Mouse (Mus musculus): ENCODE data around the gene Gm10197. TPM values are rescaled to one million over a fixed set of nuclear protein-coding genes. Genes with fewer than 3 reads are reported as not detected.
"Not testable (repeated sequence)": the region's sequence is repeated elsewhere in the genome, so short reads cannot be mapped to it uniquely, and the experiment has no call there.

The Gm10197 gene
- total RNA-seq (2021), result not detected

DNA sequence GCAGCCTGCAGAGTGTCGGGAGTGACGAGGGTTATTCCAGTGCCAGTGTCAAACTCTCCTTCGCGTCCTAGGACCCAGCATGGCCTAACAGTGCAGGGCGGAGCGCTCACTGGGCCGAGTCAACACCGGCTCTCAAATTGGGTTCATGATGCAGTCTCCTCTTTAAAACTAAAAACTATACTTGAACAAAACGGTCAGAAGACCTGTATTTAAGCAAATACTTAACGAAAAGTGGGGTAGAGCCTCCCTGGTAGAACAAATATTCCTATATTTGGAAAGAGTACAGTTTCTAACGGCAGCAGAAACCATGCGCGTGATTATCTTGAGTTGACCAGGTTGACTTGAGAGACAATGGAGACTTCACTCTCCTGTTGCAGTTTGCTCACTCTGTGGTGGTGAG lies at the start of gene Gm10197:
Gene Gm10197 (minus strand): TSS at position 101 of the 400 bp plus-strand sequence.
- no peak for DNase-seq

DNA sequence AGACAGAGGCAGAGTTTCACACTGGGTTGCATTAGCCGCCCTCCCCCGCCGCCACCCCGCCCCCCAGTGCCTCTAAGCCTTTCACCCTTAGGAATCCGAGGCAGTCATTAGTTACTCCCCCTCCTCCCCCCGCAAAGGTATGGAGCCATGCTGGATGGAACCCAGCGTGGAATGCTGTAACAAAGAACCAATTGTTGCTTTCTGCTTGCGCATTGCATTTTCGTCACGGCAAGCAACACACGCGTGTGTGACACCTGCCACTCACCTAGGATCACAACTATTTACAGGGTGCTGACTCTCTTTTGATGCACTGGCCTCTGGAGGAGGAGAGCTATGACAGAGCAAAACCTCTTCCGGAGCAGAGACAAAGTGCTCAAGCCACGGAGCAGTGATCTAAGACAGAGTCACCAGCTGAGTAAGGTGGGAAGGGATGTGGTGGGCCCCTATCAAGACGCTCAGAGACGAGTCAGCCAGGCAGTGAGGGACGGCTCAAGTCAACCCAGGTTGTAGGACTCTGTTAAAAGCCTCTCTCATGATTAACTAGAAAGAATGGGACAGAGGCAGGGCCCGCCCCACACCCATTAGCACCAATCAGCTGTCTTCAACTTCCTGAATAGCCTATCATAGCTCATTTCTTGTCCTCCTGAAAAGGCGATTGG lies 49.5 kb upstream of the Gm10197 start:
- DNase-seq, result peak; percentile 80

DNA sequence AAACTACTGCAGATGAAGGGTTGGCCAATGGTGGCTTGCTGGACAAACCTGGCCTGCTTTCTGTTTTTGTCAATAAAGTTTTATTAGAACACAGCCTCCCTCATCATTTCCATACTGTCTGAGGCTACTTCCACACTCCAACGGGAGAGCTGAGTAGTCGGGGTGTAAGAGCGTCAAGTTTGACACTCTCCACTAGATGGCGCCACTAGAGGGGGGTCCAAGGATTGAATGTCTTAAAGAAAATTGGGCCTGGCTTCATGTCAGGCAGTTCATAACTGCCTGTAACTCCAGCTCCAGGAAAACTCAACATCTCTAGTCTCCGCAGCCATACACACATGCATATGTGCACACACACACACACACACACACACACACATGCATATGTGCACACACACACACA lies 48.3 kb upstream of the Gm10197 start:
- DNase-seq, result peak; percentile 84

DNA sequence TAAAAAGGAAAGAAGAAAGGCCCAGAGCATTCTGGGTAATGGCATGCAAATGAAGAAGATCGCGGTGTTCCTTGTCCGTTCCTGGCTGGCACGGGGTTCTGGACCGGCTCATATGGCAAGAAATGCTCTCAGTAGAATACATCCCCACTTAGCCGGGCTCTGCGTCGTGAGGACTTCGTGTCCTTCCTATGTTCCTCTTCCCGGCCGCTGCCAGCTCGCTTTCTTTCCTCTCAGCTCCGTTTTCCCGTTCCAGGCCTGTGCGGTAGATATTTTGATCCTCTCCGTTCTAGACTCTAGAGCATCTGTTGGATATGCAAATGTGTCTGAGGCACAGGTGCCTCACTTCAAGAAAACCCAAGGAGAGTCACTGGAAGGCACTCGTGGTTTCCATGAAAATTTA lies 43.6 kb upstream of the Gm10197 start:
- no peak for DNase-seq

DNA sequence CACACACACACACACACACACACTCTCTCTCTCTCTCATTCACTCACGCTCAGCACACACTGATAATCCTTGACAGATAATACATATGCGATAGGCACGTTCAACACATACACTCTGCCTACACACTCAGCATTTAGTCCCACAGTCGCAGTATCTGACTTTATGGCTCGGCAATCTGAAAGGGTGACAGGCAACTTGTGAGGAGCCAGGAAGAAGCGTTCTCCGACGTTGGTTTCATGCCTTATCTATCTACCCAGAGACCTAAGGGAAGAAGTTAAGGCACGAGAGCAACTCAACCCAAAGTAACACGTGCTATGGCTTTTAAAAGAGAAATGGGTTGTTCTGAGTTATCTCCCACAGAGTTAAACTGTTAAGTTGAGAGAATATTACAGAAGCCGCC lies 43.1 kb upstream of the Gm10197 start:
- no peak for DNase-seq

DNA sequence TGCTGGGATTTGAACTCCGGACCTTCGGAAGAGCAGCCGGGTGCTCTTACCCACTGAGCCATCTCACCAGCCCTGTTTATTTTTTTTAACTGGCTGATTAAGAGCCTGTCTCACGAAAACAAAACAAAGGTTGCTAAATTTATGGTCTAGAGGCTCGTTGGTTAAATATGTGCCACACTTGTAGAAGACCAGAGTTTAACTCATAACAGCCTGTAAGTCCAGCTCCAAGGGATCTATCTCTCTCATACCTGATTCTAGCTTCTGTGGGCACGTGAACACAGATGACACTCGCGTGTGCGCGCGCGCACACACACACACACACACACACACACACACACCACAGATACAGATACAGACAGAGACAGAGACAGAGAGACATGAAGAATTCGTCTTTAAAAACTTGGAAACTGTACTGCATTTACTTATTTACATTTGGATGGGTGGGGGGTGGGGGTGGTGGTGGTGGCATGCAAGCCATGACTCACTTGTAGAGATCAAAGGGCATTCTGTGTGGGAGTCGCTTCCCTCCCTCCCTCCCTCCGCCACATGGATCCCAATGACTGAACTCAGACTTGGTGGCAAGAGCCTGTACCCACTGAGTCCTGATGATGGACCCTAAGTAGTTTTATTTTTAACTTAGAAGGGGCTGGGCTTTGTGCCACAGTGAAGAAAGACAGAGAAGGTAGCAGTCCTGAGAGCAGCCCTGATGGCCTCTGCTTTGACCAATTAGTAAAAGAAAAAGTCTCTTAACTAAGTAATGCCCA lies 42.2 kb upstream of the Gm10197 start:
- DNase-seq, result no peak

DNA sequence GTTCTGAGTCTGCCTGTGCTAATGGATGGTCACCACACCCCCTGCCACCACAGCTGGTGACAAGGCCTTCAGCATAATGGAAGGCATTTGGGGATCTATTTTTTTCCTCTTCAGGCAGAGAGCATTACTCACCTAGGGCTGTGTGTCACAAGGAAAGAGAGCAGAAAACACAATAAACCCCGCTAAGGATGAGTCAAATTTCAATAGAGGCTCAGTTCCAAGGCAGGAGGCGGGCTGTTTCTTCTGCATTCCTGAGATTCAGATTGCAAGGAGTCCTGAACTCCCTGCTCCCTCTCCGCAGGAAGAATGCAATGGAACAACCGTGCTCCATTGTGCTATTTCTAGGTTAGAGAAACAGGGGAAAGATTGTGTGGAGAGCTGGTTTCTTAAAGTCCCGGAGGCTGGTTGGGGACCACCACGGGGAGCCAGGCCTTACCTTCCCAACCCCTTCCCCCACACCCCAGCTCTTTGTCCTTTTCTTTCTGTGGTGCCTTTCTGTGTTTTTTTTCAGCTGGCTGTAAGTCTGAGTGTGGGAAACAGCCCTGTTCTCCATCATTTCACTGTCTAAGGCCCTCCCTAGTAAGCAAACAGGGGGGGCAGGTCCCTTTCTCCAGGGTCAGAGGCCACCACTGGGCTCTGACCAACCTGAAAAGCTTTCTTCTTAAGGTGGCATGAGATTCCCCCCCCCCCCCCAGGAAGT lies 40.7 kb upstream of the Gm10197 start:
- no peak for DNase-seq

DNA sequence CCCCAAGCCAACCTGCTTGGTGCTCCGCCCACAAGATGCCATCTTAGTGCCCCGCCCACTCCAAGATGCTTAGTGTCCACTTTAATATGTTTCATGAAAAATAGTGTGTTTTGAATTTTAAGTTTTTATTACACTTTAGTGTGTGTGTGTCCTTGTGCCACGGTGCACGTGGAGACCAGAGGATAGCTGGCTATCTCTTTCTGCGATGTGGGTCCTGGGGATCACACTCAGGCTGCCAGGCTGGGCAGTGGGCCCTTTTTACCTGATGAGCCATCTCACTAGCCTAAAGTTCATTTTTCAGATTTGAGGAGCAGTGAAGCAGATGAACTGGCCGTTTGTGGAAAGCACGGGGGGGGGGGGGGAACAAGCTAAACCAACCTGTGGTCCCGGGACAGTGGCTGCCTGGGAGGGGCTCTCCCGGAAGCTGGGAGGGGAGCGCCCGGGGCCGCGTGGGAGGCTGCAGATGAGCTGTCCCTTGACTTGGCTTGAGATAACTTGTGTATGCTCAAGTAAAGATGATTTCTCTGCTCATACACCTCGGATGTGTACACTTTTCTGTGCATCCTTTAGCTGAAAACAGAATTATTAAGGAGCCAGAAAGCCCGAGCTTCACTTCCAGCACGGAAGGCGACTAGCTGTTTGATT lies 38.2 kb upstream of the Gm10197 start:
- no peak for DNase-seq

DNA sequence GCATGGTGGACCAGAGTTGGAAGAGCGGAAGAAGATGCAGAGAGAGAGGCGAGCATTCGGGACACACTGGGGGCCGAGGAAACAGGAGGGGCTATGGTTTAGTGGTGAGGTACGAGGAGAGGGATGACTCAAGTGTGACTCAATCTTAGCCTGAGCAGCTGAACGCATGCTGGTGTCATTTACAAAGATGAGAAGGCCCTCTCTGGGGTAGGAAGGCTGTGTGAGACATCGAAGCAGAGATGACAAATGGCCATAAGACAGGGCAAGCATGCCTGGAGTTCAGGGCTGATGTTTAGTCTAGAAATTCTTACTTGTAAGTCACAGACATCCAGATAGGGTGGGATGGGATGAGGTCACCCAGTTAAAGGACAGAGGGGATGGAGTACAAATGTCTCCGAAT lies 36.8 kb upstream of the Gm10197 start:
- no peak for DNase-seq

DNA sequence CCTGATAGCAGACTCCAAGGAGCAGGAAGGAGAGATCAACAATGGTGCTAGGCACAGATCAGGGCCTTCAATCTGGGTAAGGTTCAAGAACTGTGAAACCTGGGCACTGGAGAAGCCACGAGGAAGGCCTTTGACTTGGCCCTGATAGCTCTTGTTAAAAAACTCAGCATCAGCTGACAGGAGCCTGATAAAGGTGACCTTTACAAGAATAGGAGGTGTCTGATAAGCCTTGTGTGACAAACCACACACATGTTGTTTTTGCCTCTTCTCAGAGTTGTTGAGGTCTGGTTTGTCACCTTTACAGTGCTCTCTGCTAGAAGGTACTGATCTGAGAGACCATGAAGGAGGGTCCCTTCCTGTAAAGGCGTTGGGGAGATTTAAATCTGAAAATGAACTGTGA lies 35.8 kb upstream of the Gm10197 start:
- DNase-seq, result no peak

DNA sequence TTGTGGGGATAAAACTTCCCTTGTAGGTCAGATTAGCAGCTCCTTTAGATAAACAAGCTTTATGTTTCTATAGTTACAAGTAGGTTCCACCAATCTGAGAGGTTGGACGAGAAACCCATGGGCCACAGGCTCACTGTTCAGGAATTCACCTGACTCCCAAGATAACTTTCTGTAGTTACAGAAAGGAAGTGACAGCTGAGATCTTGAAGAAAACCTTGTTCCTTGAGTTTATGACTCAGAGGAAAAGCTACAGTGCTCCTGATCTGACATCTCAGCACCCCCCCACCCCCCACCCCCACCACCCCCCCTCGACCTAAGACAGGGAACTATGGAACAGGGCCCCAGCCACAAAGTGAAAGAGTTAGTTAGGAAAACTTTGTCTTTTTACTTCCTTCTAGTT lies 34.2 kb upstream of the Gm10197 start:
- DNase-seq, result no peak

DNA sequence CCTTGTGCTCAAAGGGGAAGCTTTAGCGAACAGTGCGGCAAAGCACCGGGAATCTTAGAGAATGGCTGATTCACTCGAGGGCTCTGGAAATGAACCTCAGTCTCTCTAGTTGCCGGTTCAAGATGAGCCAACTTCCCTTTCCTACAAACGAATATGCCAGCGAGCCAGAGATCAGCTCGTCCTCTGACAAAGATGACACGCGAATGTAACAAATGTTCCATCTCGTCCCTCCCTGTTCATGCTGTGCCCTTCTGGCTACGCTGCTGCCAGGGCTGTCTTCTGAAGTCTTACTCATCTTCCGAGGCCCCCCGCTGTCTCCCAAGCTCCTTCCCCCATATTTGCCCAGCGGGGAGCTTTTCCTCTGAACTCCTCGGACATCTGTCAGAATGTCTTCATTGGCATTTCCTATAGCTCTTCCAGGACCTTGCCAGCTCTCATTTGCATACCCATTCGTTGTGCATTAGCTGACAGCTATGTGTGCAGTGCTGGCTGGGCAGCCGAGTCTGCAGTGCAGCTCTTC lies 33.3 kb upstream of the Gm10197 start:
- no peak for DNase-seq

DNA sequence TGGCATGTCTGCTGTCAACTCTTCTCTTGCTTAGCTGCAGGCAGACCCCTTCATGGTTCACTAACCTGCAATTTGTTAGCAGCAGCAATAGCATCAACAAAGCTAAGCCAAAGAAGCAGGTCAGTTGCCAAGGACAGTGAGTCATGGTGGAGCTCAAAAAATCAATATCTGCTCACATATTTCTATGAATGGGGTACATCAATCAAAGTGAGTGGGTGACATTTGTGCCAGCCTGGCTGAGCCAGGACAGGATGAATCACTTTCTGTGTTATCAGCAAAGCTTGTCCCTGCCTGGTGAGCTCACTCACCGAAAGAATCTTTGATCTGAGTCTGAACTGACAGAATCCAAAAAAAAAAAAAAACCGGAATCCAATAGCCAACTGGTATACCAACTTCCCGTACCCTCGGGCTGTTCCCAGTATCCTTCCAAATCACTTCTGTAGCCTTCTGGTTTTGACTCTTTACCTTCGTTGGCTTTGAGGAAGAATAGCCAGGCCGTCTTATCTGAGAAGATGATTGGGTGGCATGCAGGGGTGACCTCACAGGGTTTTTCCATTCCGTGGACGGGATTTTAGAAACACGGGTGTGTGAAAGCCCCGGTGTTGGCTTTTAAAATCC lies 32.8 kb upstream of the Gm10197 start:
- no peak for DNase-seq

DNA sequence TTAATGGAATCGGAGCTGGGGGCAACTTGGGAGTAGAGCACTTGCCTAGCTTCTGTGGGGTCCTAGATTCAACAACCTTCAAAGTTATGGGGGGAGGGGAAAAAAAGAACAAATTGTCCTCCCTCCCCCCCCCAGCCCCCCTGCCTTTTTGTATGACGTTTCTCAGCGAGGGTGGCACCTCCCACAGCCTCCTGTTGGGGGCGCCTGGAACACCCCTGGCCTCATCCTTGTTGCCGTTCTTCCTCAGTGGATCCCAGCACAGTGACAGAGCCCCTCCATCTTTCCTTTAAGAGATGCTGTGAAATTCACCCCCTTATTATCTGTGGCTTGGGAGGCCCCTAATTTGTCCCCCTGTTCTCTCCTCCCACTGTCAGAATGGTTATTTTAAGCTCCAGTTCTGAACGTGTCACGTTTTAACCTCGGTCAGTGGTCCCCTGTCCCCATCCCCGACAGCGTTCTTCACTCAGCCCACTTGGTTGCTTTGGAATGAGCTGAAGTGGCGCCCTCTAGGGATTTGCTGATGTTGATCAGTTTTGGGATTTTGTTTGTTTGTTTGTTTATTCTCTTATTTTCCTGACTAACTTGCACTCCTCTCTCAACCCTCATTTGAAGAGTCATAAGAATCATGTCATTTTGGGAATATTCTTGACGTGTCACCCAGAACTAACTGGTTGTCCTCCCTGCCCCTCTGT lies 31.3 kb upstream of the Gm10197 start:
- DNase-seq, result no peak

DNA sequence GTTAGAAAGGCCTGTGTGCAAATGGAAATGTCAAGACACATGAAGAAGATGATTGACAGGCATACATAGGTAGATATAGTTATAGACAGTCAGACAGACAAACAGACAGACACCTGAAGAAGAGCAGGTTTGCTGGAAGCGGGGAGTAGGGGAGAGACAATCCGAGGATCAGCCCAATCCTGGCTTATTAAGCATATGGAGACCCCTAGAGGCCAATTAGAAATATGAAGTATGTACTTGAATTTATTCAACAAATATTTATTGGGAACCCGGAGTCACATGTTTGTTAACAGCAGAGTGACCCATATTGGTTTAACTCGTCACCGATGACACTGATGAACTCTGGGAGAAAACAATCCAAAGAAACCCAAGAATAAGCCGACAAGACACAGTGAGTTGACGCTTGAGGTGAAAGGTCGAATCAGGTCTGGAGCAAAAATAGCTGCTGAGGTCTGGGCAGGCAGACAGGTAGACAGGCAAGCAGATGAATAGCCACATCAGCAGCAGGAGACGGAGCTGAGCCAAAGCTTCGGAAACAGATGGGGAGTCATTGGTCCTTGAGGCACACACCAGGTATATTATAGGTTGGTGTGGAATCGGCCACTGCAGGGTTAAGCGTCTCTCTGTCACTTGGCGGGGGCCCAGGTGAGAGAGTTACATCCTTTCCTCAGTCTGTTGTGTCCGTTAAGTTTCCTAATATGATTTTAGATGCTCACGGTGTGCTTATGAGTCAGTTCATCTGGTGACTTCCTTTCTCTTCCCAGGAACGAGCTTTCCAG lies 29.0 kb upstream of the Gm10197 start:
- DNase-seq, result no peak

DNA sequence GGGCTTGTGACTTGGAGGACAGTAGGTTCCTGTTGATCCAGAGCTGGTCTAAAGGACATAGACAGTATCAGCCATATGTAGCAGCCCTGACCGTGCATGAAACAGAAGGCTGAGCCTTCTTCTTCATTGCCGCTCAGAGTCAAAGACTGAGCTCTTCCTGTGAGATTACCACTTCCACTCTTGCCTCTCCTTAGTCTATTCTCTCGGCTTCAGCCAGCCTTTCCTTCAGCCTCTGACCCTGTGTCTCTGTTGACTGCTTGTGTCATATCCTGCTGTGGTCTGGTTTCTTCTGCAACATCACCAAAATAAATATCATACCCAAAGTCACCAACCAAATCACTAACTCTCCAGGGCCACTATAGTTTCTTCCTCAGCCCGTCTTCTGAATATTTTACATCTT lies 27.6 kb upstream of the Gm10197 start:
- DNase-seq, result no peak

DNA sequence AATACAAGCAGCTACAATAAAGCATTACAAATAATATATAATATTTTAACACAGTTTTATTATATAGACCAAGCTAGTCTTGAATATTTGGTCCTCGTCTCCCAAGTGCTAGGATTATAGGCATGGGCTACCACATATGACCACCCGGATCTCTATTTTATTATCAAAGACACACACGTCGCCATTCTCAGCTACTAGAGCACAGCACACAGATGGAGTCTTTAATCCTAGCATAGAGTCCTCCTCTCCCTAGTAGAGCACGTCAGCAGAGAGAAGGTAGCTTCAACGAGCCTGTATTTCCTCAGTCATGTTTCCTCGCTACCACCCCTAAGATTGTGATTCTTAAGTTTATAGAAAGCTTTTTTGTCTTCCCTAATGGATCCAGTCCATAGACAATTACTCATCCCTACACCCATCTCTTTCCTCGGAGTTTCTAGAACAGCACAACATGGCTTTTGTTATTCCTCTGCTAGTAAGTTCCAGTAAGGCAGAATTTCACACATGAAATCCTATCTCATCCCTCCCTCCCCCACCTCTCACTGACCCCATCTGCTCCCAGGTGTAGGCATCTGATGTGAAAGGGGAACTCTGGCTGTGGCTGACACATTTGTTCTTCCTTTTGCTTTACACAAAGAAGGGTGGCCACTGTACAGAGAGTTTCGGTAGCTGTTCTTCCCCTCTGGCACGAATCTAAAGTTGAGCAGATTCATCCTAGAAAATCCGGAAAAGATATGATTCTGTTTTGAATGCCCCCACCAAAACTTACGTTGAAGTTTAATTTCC lies 26.1 kb upstream of the Gm10197 start:
- DNase-seq, result no peak

DNA sequence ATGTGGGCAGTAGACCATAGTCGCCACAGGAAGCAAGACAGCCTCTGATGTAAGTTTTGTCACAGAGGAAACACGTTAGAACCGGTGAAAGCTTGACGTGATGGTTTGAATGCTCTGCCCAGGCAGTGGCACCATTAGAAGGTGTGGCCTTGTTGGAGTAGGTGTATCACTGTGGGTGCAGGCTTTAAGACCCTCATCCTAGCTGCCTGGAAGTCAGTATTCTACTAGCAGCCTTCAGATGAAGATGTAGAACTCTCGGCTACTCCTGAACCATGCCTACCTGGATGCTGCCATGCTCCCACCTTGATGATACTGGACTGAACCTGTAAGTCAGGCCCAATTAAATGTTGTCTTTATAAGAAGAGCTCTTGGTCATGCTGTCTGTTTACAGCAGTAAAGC lies 24.2 kb upstream of the Gm10197 start:
- DNase-seq, result not testable (repeated sequence)

DNA sequence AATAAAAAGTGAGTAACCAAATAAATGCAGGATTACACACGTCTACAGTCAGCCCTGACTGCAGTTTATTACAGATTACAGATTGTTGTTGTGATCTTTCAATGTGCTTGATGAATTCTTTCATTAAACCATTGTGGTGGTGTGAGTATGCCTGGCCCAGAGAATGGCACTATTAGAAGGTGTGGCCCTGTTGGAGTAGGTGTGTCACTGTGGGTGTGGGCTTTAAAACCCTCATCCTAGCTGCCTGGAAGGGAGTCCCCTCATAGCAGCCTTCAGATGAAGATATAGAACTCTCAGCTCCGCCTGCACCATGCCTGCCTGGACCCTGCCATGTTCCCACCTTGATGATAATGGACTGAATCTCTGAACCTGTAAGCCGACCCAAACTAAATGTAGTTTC lies 23.4 kb upstream of the Gm10197 start:
- DNase-seq, result not testable (repeated sequence)

DNA sequence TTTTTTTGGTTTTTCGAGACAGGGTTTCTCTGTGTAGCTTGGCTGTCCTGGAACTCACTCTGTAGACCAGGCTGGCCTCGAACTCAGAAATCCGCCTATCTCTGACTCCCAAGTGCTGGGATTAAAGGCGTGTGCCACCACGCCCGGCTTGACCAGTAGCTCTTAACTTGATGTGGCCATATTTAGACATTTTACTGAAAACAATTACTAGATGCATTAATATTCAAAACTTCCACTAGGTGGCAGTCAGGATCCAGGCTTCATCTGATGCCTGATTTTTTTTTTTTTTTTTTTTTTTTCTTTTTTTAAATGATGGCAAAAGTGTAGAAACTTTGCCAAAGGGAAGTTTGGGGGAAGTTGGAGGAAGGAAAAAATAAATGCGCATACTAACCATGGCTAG lies 23.0 kb upstream of the Gm10197 start:
- peak; percentile 48 for DNase-seq
